ENCODE assay signal across 11 mouse cellular contexts in genomic region chr17:29396056-29396799, GRCm38 (mm10). TPM values are rescaled to one million over a fixed set of nuclear protein-coding genes. Genes with fewer than 3 reads are reported as not detected.
DNase-seq lines count a peak whose midpoint lies in the region; ATAC-seq and TF ChIP-seq lines count a peak whose summit lies in the region.
"Had no signal": no experiment of that assay in that cellular context is flagged by ENCODE, and none has a peak within 500 bp of the region (broad histone marks: within the 10 kb centered on the region; RNA-seq: fewer than 3 reads in every experiment).

No protein-coding gene starts in this region.

- peaks cover 40% of the 10 kb centered on the region for H3K4me1 ChIP-seq in midbrain, embryonic 10.5 days
- peaks cover 24% of the 10 kb centered on the region for H3K4me1 ChIP-seq in midbrain, embryonic 13.5 days (replicated peaks)
- H3K4me1 ChIP-seq in liver, embryonic 11.5 days (replicated peaks; ENCODE audit: control insufficient read depth, insufficient read depth, low read length) = peaks cover 61% of the 10 kb centered on the region

- H3K9ac ChIP-seq in midbrain, embryonic 13.5 days (replicated peaks) = no peak overlapping the region
- peak overlapping the region; percentile 48 for H3K9ac ChIP-seq in liver, embryonic 11.5 days (ENCODE audit: low read depth, low read length)
- H3K9ac ChIP-seq: neural tube, embryonic 12.5 days had no signal

- H3K9me3 ChIP-seq in midbrain, embryonic 10.5 days (replicated peaks) = no peaks in the 10 kb centered on the region
- no peaks in the 10 kb centered on the region for H3K9me3 ChIP-seq in midbrain, embryonic 13.5 days
- no peaks in the 10 kb centered on the region for H3K9me3 ChIP-seq in liver, embryonic 11.5 days (ENCODE audit: control insufficient read depth, low read length)
- H3K9me3 ChIP-seq: neural tube, embryonic 12.5 days had no signal

- no peak overlapping the region for H3K4me3 ChIP-seq in gastrocnemius, adult 2 months
- H3K4me3 ChIP-seq in midbrain, embryonic 10.5 days = peak overlapping the region; percentile 24; the same call in 1 of the 2 replicates
- H3K4me3 ChIP-seq in midbrain, embryonic 13.5 days (replicated peaks) = no peak overlapping the region
- H3K4me3 ChIP-seq in liver, embryonic 11.5 days (ENCODE audit: low read depth, low read length) = no peak overlapping the region
- H3K4me3 ChIP-seq: neural tube, embryonic 12.5 days had no signal

- no peaks in the 10 kb centered on the region for H3K36me3 ChIP-seq in midbrain, embryonic 10.5 days
- H3K36me3 ChIP-seq in midbrain, embryonic 13.5 days = no peaks in the 10 kb centered on the region
- H3K36me3 ChIP-seq in liver, embryonic 11.5 days (ENCODE audit: control insufficient read depth, insufficient read depth, low read length) = no peaks in the 10 kb centered on the region
- no peaks in the 10 kb centered on the region for H3K36me3 ChIP-seq in splenic B cell, adult 2 months (ENCODE audit: control insufficient read depth, insufficient read depth, low read length, poor library complexity, severe bottlenecking)
- H3K36me3 ChIP-seq: neural tube, embryonic 12.5 days had no signal

- intact Hi-C loops in gastrocnemius, adult 2 months (cut with DNase I) = loop anchor here (5.0 kb wide), 1 partner anchor 61 kb away; no protein-coding TSS in a partner anchor

- H3K27me3 ChIP-seq in midbrain, embryonic 10.5 days (ENCODE audit: low read depth, poor library complexity, severe bottlenecking) = peaks cover 37% of the 10 kb centered on the region
- peaks cover 25% of the 10 kb centered on the region for H3K27me3 ChIP-seq in midbrain, embryonic 13.5 days
- H3K27me3 ChIP-seq in liver, embryonic 11.5 days (replicated peaks; ENCODE audit: control insufficient read depth, insufficient read depth, low read length) = no peaks in the 10 kb centered on the region
- H3K27me3 ChIP-seq in splenic B cell, adult 2 months (ENCODE audit: control insufficient read depth, insufficient read depth, low read length, poor library complexity, severe bottlenecking) = no peaks in the 10 kb centered on the region
- H3K27me3 ChIP-seq: neural tube, embryonic 12.5 days; Patski had no signal

- TF ChIP-seq CTCF in gastrocnemius, adult 2 months (IDR thresholded peaks at IDR 0.05) = no peak

- WGBS in midbrain, embryonic 10.5 days = 57% methylated on average over 6 of the region's 6 CpGs
- WGBS in midbrain, embryonic 13.5 days = 58% methylated on average over 6 of the region's 6 CpGs
- 51% methylated on average over 6 of the region's 6 CpGs for WGBS in liver, embryonic 11.5 days

- no peak for DNase-seq in gastrocnemius, adult 2 months
- DNase-seq in gastrocnemius, adult 18-20 months (ENCODE audit: low spot score) = no peak
- no peak for DNase-seq in midbrain, embryonic 10.5 days (ENCODE audit: low spot score)
- DNase-seq in liver, embryonic 11.5 days (ENCODE audit: low spot score) = no peak
- DNase-seq in splenic B cell, adult 2 months (ENCODE audit: low read depth, low spot score) = peak; percentile 37
- no peak for DNase-seq in layer of hippocampus, adult 18-20 months (ENCODE audit: low spot score in 2 of 2)
- no peak for DNase-seq in kidney, postnatal 36 days

- H3K27ac ChIP-seq in gastrocnemius, adult 2 months = peak overlapping the region; percentile 91; the same call in 1 of the 2 replicates
- H3K27ac ChIP-seq in midbrain, embryonic 10.5 days (replicated peaks) = no peak overlapping the region; the same call in 1 of the 2 replicates
- no peak overlapping the region for H3K27ac ChIP-seq in midbrain, embryonic 13.5 days
- H3K27ac ChIP-seq in liver, embryonic 11.5 days (ENCODE audit: low read depth, low read length) = no peak overlapping the region; the same call in 1 of the 2 replicates
- H3K27ac ChIP-seq: kidney, postnatal 0 days; neural tube, embryonic 12.5 days had no signal

- no peak for ATAC-seq in midbrain, embryonic 13.5 days
- ATAC-seq in liver, embryonic 11.5 days (replicated peaks; ENCODE audit: low FRiP score) = no peak

- H3K4me2 ChIP-seq in midbrain, embryonic 13.5 days (replicated peaks) = no peak overlapping the region
- H3K4me2 ChIP-seq in liver, embryonic 11.5 days = peak overlapping the region; percentile 90

RNA-seq across cellular contexts. Expression of gene Fgd2, which starts 35.5 kb away (rescaled TPM):
- 1 to 10 TPM in 1 of 2 experiments, under 1 TPM in 1; 0.74 to 1.1 TPM for total RNA-seq in gastrocnemius, adult 2 months (2021)
- total RNA-seq in gastrocnemius, adult 18-20 months (2021) = 1 to 10 TPM in 1 of 2 experiments, under 1 TPM in 1; 0.68 to 1.6 TPM
- 3.8 and 4.1 TPM in 2 replicates for polyA plus RNA-seq in midbrain, embryonic 10.5 days (2016; fragmentation: Nextera tagmentation; extraction: Ambion mirVana)
- 3.2 and 3.3 TPM in 2 replicates for polyA plus RNA-seq in midbrain, embryonic 13.5 days (2015; fragmentation: Nextera tagmentation; extraction: Ambion mirVana)
- polyA plus RNA-seq in liver, embryonic 11.5 days (2014; fragmentation: Nextera tagmentation; extraction: Ambion mirVana) = 6.0 and 6.7 TPM in 2 replicates
- total RNA-seq in layer of hippocampus, adult 18-20 months (2021) = 1 to 10 TPM; 4.4 to 5.8 TPM

RNA-seq across cellular contexts. Expression of gene Mtch1, which starts 48.5 kb away (rescaled TPM):
- total RNA-seq in gastrocnemius, adult 2 months (2021) = 100 to 1,000 TPM in 1 of 2 experiments, 10 to 100 TPM in 1; 78.5 to 109 TPM
- 10 to 100 TPM; 80.1 to 88.4 TPM for total RNA-seq in gastrocnemius, adult 18-20 months (2021)
- 277 and 318 TPM in 2 replicates for polyA plus RNA-seq in midbrain, embryonic 10.5 days (2016; fragmentation: Nextera tagmentation; extraction: Ambion mirVana)
- 398 and 461 TPM in 2 replicates for polyA plus RNA-seq in midbrain, embryonic 13.5 days (2015; fragmentation: Nextera tagmentation; extraction: Ambion mirVana)
- polyA plus RNA-seq in liver, embryonic 11.5 days (2014; fragmentation: Nextera tagmentation; extraction: Ambion mirVana) = 147 and 149 TPM in 2 replicates
- 100 to 1,000 TPM; 644 to 648 TPM for total RNA-seq in layer of hippocampus, adult 18-20 months (2021)

Comparison
In these comparisons a context has a peak if more than half of its experiments do, and no peak if none do; other contexts are left out.
1. RNA of gene Mtch1, which starts 48.5 kb away (total RNA-seq): 644 to 648 TPM in layer of hippocampus, adult 18-20 months; 78.5 to 109 TPM in gastrocnemius, adult 2 months and 80.1 to 88.4 TPM in gastrocnemius, adult 18-20 months; every median in the first group is over 4 times any median in the second.